Mouse (Mus musculus) midbrain, embryonic 13.5 days (tissue): ENCODE measurements around the gene Xdh. TPM values are rescaled to one million over a fixed set of nuclear protein-coding genes. Genes with fewer than 3 reads are reported as not detected.

ENCODE experiments used
- ATAC-seq: fragments of 200-750 bp; cut with Nextera tagmentation; 2 replicates; pipeline ENCODE4 v1.8.0; 2017; ENCODE audit warnings: mild to moderate bottlenecking, moderate TSS enrichment, moderate library complexity
- H3K27ac ChIP-seq: fragments of 300-500 bp; sonication (generic); 2 replicates; pipeline ENCODE4 v1.5.1; 2015; ENCODE audit warnings: inconsistent platforms, mild to moderate bottlenecking, moderate library complexity
- H3K27me3 ChIP-seq: fragments of 300-500 bp; sonication (generic); 2 replicates; pipeline ENCODE4 v1.6.1; 2015; ENCODE audit warnings: mild to moderate bottlenecking, inconsistent platforms
- H3K36me3 ChIP-seq: fragments of 300-500 bp; sonication (generic); 2 replicates; pipeline ENCODE4 v1.6.1; 2015; ENCODE audit warnings: mild to moderate bottlenecking, inconsistent platforms
- H3K4me1 ChIP-seq: fragments of 300-500 bp; sonication (generic); replicated peaks from 2 replicates; pipeline ENCODE4 v1.6.1; 2015; ENCODE audit warnings: inconsistent platforms
- H3K4me2 ChIP-seq: fragments of 300-500 bp; sonication (generic); replicated peaks from 2 replicates; pipeline ENCODE4 v1.6.1; 2015; ENCODE audit warnings: moderate library complexity, mild to moderate bottlenecking, inconsistent platforms
- H3K4me3 ChIP-seq: fragments of 300-500 bp; sonication (generic); replicated peaks from 2 replicates; pipeline ENCODE4 v1.5.1; 2015; ENCODE audit warnings: mild to moderate bottlenecking, inconsistent platforms
- H3K9ac ChIP-seq: fragments of 300-500 bp; sonication (generic); replicated peaks from 2 replicates; pipeline ENCODE4 v1.6.1; 2015; ENCODE audit warnings: mild to moderate bottlenecking, inconsistent platforms
- H3K9me3 ChIP-seq: fragments of 300-500 bp; sonication (generic); 2 replicates; pipeline ENCODE4 v1.6.1; 2016; ENCODE audit warnings: mild to moderate bottlenecking, inconsistent platforms
- WGBS: fragments of 180-500 bp; shearing (Covaris S2); methylation state at CpG from one replicate; pipeline ENCODE4 v1.1.7; 2015; 5-methylcytosine and 5-hydroxymethylcytosine counted together
- polyA plus RNA-seq: library from polyadenylated mRNA; unstranded; fragments of >200 nt; fragmentation: Nextera tagmentation; extraction: Ambion mirVana; gene quantifications from 2 replicates; pipeline ENCODE4 v1.2.1, GENCODE M21; 2015

Gene Xdh
- polyA plus RNA-seq, 1 experiment from 2014 or later: 0.08 TPM

- no peak overlapping the region for H3K4me3 ChIP-seq
- WGBS: 89% methylated on average over 5 of the region's 5 CpGs
- no peak for ATAC-seq
These were observed 55.6 kb downstream of the Xdh start for GRCm38 (mm10) chr17:73894399-73894798.

DNA sequence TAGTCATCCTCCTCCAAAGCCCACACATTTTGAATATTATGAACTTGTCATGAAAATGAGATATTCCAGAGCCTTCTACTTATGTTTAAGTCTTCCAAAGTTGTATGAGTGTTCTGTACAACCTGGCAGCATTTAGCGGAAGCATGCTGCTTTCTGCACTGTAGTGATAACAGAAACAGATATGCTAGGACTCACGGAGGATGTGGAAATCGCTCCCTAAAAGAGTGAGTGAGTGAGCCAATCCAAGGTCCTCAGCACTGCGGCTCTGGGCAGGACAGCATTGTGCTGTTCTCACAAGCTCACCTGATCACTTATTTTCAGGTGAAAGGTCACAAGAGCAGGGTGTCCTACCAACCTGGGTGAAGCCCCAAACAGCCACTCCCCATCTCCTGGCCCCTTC lies 56.2 kb downstream of the Xdh start:
- Histone ChIP-seq H3K27me3 (no peaks in the 10 kb centered on the region), H3K4me3 (no peak overlapping the region), H3K4me2 (no peak overlapping the region), H3K36me3 (no peaks in the 10 kb centered on the region), H3K9ac (no peak overlapping the region), H3K4me1 (no peaks in the 10 kb centered on the region), H3K9me3 (no peaks in the 10 kb centered on the region), H3K27ac (no peak overlapping the region)
- ATAC-seq: no peak
- 92% methylated on average over 4 of the region's 4 CpGs for WGBS

More at GRCm38 (mm10) chr17:73894399-73894798, 55.6 kb downstream of the Xdh start:
- H3K9me3 ChIP-seq: no peaks in the 10 kb centered on the region
- H3K9ac ChIP-seq: no peak overlapping the region
- no peaks in the 10 kb centered on the region for H3K27me3 ChIP-seq
- H3K4me2 ChIP-seq: no peak overlapping the region
- H3K4me1 ChIP-seq: no peaks in the 10 kb centered on the region
- no peaks in the 10 kb centered on the region for H3K36me3 ChIP-seq
- no peak overlapping the region for H3K27ac ChIP-seq

GRCm38 (mm10) chr17:73893207-73893606 lies 56.8 kb downstream of the Xdh start:
- WGBS: 90% methylated on average over 10 of the region's 10 CpGs

GRCm38 (mm10) chr17:73891590-73891989 lies 58.4 kb downstream of the Xdh start:
- Histone ChIP-seq H3K27ac (no peak overlapping the region), H3K9ac (no peak overlapping the region), H3K9me3 (no peaks in the 10 kb centered on the region), H3K4me1 (no peaks in the 10 kb centered on the region), H3K4me3 (no peak overlapping the region), H3K27me3 (no peaks in the 10 kb centered on the region), H3K36me3 (no peaks in the 10 kb centered on the region), H3K4me2 (no peak overlapping the region)
- WGBS: 88% methylated on average over 1 of the region's 1 CpGs
- ATAC-seq: no peak

More at GRCm38 (mm10) chr17:73893207-73893606, 56.8 kb downstream of the Xdh start:
- Histone ChIP-seq H3K36me3 (no peaks in the 10 kb centered on the region), H3K9ac (no peak overlapping the region), H3K4me2 (no peak overlapping the region), H3K4me1 (no peaks in the 10 kb centered on the region), H3K27ac (no peak overlapping the region), H3K27me3 (no peaks in the 10 kb centered on the region), H3K9me3 (no peaks in the 10 kb centered on the region), H3K4me3 (no peak overlapping the region)
- no peak for ATAC-seq

DNA sequence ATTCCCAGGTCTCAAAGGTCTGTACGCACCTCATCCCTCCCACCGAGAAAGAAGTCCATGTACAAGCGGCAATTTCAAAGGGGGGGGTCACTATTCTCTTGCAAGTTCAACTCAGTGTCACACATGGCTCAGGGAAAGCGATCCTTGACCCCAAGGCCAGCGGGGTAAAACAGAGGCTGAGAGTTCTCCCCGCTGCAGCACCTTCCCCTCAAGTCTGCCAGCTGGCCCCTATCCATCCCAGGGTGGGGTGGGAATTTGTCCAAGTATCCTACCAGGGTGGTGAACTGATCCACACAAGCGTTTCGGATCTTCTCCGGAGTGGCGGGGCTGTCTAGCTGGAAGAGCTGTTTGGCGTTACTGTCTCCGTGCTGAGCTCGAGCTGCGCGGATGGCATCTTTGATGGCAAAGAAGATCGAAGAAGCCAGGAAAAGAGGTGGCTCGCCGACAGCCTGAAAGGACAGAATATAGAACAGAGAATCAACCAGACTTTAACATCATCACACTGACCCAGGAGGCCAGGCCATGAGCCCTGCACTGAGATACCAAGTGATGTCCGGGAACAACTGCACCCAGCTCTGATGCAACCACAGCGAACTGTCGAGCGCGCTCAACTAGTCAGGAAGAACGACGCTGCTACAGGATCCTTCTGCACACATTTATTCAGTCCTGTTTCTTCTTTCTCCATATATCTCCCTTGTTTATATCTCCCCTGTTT lies 63.8 kb downstream of the Xdh start:
- no peak overlapping the region for H3K9ac ChIP-seq
- ATAC-seq: no peak
- H3K4me1 ChIP-seq: peaks cover 5% of the 10 kb centered on the region; the same call in 1 of the 2 replicates
- no peaks in the 10 kb centered on the region for H3K27me3 ChIP-seq
- no peak overlapping the region for H3K4me2 ChIP-seq
- WGBS: 93% methylated on average over 25 of the region's 25 CpGs
- no peak overlapping the region for H3K27ac ChIP-seq
- H3K36me3 ChIP-seq: no peaks in the 10 kb centered on the region
- no peaks in the 10 kb centered on the region for H3K9me3 ChIP-seq
- H3K4me3 ChIP-seq: no peak overlapping the region

GRCm38 (mm10) chr17:73883332-73883731 lies 66.7 kb downstream of the Xdh start:
- Histone ChIP-seq H3K27ac (no peak overlapping the region), H3K4me3 (no peak overlapping the region), H3K9ac (no peak overlapping the region), H3K27me3 (no peaks in the 10 kb centered on the region), H3K4me2 (no peak overlapping the region), H3K9me3 (no peaks in the 10 kb centered on the region), H3K4me1 (peaks cover 10% of the 10 kb centered on the region; the same call in 1 of the 2 replicates), H3K36me3 (no peaks in the 10 kb centered on the region)
- WGBS: 79% methylated on average over 12 of the region's 12 CpGs
- no peak for ATAC-seq

DNA sequence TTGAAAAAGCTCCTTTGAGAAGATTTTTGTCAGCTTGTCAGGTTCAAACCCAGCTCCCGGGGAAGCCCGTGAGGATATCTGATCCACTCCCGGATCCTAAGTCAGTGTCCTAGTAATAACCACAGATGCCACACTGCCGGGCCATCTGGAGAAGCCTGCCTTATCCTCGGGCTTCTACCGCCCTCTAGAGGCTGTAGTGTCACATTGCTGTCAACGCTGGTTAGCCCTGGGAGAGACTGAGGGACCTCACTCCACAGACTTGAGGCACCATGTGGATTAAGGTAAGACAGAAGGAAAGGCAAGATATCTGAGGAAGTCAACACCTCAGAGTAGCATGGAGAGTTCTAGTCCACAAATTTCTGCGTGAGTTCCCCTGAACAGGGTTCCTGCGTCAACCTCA lies 67.8 kb downstream of the Xdh start:
- Histone ChIP-seq H3K4me1 (peaks cover 10% of the 10 kb centered on the region; the same call in 1 of the 2 replicates), H3K36me3 (no peaks in the 10 kb centered on the region), H3K27me3 (no peaks in the 10 kb centered on the region), H3K9ac (no peak overlapping the region), H3K4me2 (no peak overlapping the region), H3K9me3 (no peaks in the 10 kb centered on the region), H3K4me3 (no peak overlapping the region), H3K27ac (no peak overlapping the region)
- 14% methylated on average over 9 of the region's 9 CpGs for WGBS
- peak; percentile 94 for ATAC-seq

- H3K9me3 ChIP-seq: no peaks in the 10 kb centered on the region
- no peak for ATAC-seq
- H3K4me1 ChIP-seq: peaks cover 10% of the 10 kb centered on the region; the same call in 1 of the 2 replicates
- H3K4me2 ChIP-seq: no peak overlapping the region
- H3K4me3 ChIP-seq: no peak overlapping the region
- WGBS: 86% methylated on average over 6 of the region's 6 CpGs
- H3K27ac ChIP-seq: no peak overlapping the region
- no peaks in the 10 kb centered on the region for H3K36me3 ChIP-seq
- no peak overlapping the region for H3K9ac ChIP-seq
- H3K27me3 ChIP-seq: no peaks in the 10 kb centered on the region
These were observed 68.7 kb downstream of the Xdh start for GRCm38 (mm10) chr17:73881295-73881694.

GRCm38 (mm10) chr17:73880286-73880685 lies 69.7 kb downstream of the Xdh start:
- H3K9ac ChIP-seq: no peak overlapping the region
- H3K36me3 ChIP-seq: no peaks in the 10 kb centered on the region
- no peak overlapping the region for H3K27ac ChIP-seq
- H3K4me3 ChIP-seq: no peak overlapping the region
- peaks cover 10% of the 10 kb centered on the region; the same call in 1 of the 2 replicates for H3K4me1 ChIP-seq
- no peaks in the 10 kb centered on the region for H3K9me3 ChIP-seq
- H3K27me3 ChIP-seq: no peaks in the 10 kb centered on the region
- WGBS: 87% methylated on average over 6 of the region's 6 CpGs
- no peak for ATAC-seq
- no peak overlapping the region for H3K4me2 ChIP-seq

DNA sequence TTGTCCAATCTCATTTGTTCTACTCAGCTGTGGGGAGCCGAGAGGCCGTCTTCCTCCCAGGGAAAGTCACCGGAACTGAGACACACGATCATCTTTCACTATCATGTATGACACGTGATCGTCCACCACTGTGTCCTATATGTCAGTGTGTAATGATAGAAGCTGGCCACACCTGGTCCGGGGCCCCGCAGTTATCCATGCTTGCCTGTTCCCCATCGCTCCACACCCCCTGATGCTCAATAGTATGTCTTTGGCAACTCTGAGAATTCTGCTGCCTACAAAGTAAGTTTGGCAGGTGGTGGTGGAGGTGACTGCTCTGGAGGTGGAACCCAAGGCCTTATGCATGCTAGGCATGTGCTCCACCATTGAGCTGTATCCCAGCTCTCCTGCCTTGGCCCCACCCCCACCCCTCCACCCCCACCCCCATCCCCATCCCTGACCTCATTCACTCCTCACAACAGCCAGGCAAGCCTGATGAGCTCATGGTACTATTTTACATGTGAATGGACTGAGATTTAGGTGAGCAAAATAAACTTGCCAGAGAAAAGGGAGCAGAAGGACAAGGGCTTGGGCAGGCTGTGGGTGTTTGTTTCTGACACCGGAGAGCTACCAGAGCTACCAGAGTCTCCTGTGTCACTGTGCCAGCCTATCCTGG lies 70.6 kb downstream of the Xdh start:
- H3K27me3 ChIP-seq: no peaks in the 10 kb centered on the region
- H3K36me3 ChIP-seq: no peaks in the 10 kb centered on the region
- H3K9me3 ChIP-seq: no peaks in the 10 kb centered on the region
- no peak overlapping the region for H3K9ac ChIP-seq
- no peak overlapping the region for H3K4me3 ChIP-seq
- 88% methylated on average over 10 of the region's 10 CpGs for WGBS
- no peak overlapping the region for H3K27ac ChIP-seq
- ATAC-seq: peak; percentile 31; the same call in 1 of the 2 replicates
- H3K4me2 ChIP-seq: no peak overlapping the region
- peaks cover 10% of the 10 kb centered on the region; the same call in 1 of the 2 replicates for H3K4me1 ChIP-seq

GRCm38 (mm10) chr17:73875674-73876073 lies 74.3 kb downstream of the Xdh start:
- no peak for ATAC-seq

GRCm38 (mm10) chr17:73875268-73875667 lies 74.7 kb downstream of the Xdh start:
- no peak overlapping the region for H3K9ac ChIP-seq
- peaks cover 5% of the 10 kb centered on the region; the same call in 1 of the 2 replicates for H3K4me1 ChIP-seq
- 95% methylated on average over 4 of the region's 4 CpGs for WGBS
- H3K4me3 ChIP-seq: no peak overlapping the region
- H3K27ac ChIP-seq: no peak overlapping the region
- ATAC-seq: no peak
- H3K36me3 ChIP-seq: no peaks in the 10 kb centered on the region
- H3K9me3 ChIP-seq: no peaks in the 10 kb centered on the region
- H3K4me2 ChIP-seq: no peak overlapping the region
- H3K27me3 ChIP-seq: no peaks in the 10 kb centered on the region

More at GRCm38 (mm10) chr17:73875674-73876073, 74.3 kb downstream of the Xdh start:
- H3K9me3 ChIP-seq: no peaks in the 10 kb centered on the region
- 83% methylated on average over 7 of the region's 7 CpGs for WGBS
- H3K4me2 ChIP-seq: no peak overlapping the region
- H3K4me1 ChIP-seq: peaks cover 5% of the 10 kb centered on the region; the same call in 1 of the 2 replicates
- H3K36me3 ChIP-seq: no peaks in the 10 kb centered on the region
- H3K9ac ChIP-seq: no peak overlapping the region
- H3K4me3 ChIP-seq: no peak overlapping the region
- H3K27ac ChIP-seq: no peak overlapping the region
- no peaks in the 10 kb centered on the region for H3K27me3 ChIP-seq
